Mouse (Mus musculus): ENCODE data around the gene Otulin. TPM values are rescaled to one million over a fixed set of nuclear protein-coding genes. Genes with fewer than 3 reads are reported as not detected.

The Otulin gene
- polyA plus RNA-seq, 1 experiment from 2014 or later = 46.1 TPM

DNA sequence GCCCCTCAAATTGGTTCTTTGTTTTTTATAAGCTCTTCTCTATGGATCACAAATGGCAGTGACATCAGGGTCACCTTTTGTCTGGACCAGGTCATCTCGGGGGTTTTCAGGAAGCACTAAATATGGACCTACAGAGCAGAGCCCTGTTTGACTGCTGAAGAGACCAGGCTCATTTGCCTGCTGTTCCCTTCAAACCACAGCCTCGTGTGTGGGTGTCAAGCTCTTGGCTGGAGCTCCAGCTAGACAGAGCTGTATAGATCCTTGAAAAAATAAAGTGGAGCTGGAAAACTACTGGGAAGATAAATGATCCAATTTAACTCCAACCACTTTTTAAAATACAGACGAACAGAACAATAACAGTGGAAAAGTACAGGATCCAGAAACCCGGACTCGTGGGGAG, 93.7 kb downstream of the Otulin start:
- WGBS = 33% methylated on average over 5 of the region's 5 CpGs
- H3K9ac ChIP-seq (ENCODE audit: low read length) = no peak overlapping the region

DNA sequence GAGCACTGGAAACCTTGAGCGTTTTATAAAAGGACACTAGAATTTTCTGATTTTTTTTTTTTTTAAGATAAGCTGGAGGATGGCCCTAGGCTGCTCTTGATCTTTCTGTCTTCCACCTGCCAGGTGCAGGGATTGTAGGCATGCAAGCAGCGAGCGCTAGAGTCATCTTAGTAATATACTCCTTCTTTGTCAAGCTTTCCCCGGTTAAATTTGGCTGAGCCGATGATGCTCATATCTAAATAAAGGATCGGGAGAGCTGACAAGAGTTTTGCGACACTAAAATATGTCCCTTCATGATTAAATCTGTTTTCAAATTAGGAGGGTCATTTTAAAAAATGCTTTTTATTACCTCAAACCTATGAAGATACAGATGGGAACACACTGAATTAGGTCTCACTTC, 94.3 kb downstream of the Otulin start:
- no peak for ATAC-seq (replicated peaks; ENCODE audit: low FRiP score, low TSS enrichment, low read depth)
- Histone ChIP-seq H3K9me3 (ENCODE audit: control insufficient read depth, low read length) (no peaks in the 10 kb centered on the region), H3K4me1 (replicated peaks; ENCODE audit: control insufficient read depth, insufficient read depth, low read length) (peaks cover 3% of the 10 kb centered on the region; the same call in 1 of the 2 replicates), H3K27me3 (replicated peaks; ENCODE audit: control insufficient read depth, insufficient read depth, low read length) (no peaks in the 10 kb centered on the region), H3K27ac (ENCODE audit: low read depth) (no peak overlapping the region), H3K9ac (ENCODE audit: low read length) (no peak overlapping the region), H3K4me2 (ENCODE audit: low read length) (no peak overlapping the region), H3K4me3 (ENCODE audit: low read depth, low read length) (no peak overlapping the region), H3K36me3 (ENCODE audit: control insufficient read depth, insufficient read depth, low read length) (no peaks in the 10 kb centered on the region)
- 91% methylated on average over 7 of the region's 7 CpGs for WGBS
- DNase-seq (ENCODE audit: low spot score) = no peak

More for the DNA sequence above, 93.7 kb downstream of the Otulin start:
- Histone ChIP-seq H3K9me3 (ENCODE audit: control insufficient read depth, low read length) (no peaks in the 10 kb centered on the region), H3K27ac (ENCODE audit: low read depth) (0 out of 2 replicates have a peak overlapping the region, but pooled peaks have one; percentile 11), H3K27me3 (replicated peaks; ENCODE audit: control insufficient read depth, insufficient read depth, low read length) (no peaks in the 10 kb centered on the region), H3K4me1 (replicated peaks; ENCODE audit: control insufficient read depth, insufficient read depth, low read length) (peaks cover 3% of the 10 kb centered on the region; the same call in 1 of the 2 replicates), H3K4me2 (ENCODE audit: low read length) (no peak overlapping the region), H3K36me3 (ENCODE audit: control insufficient read depth, insufficient read depth, low read length) (no peaks in the 10 kb centered on the region), H3K4me3 (ENCODE audit: low read depth, low read length) (no peak overlapping the region)
- ATAC-seq (replicated peaks; ENCODE audit: low FRiP score, low TSS enrichment, low read depth) (no peak), DNase-seq (ENCODE audit: low spot score) (no peak)

DNA sequence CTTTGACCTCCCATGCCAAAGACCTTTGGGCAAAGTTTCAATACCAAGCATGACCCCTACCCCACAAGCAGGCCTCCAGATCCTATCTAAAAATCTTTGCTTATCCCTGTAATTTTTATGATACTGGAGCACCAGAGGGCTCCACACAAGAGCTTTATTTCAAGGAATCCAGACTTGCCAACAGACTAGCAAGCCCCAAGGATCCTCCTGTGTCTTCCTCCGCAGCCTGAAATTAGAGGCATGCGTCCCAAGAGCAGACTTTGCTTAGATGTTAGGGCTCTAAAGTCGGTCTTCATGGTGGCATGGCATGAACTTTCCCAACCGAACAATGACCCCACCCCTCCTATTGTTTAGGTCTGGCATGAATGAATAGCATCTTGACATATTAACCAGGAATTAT, 94.8 kb downstream of the Otulin start:
- ATAC-seq (replicated peaks; ENCODE audit: low FRiP score, low TSS enrichment, low read depth) = no peak
- WGBS = 87% methylated on average over 4 of the region's 4 CpGs

DNA sequence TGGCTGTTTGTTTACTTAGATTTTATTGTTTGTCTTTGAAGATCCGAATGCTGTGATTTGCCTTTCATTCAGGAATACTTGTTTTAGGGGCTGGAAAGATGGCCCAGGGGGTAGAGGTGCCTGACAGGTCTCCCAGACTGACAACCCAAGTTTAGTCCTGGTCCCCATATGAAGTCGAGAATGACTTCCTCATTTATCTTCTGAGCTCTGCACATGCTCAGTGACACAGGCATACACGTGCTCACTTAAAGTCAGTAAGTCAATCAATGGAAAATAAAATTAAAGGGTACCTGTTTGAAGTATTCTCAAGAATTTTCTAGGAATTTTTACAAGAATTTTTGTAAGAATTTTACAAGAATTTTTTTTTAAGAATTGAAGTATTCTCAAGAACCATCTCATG, 97.5 kb downstream of the Otulin start:
- DNase-seq (ENCODE audit: low spot score) = no peak
- H3K27me3 ChIP-seq (replicated peaks; ENCODE audit: control insufficient read depth, insufficient read depth, low read length) = no peaks in the 10 kb centered on the region
- no peaks in the 10 kb centered on the region; the same call in 1 of the 2 replicates for H3K4me1 ChIP-seq (replicated peaks; ENCODE audit: control insufficient read depth, insufficient read depth, low read length)
- ATAC-seq (replicated peaks; ENCODE audit: low FRiP score, low TSS enrichment, low read depth) = no peak
- 66% methylated on average over 3 of the region's 3 CpGs for WGBS
- H3K9me3 ChIP-seq (ENCODE audit: control insufficient read depth, low read length) = no peaks in the 10 kb centered on the region
- no peak overlapping the region for H3K9ac ChIP-seq (ENCODE audit: low read length)
- no peaks in the 10 kb centered on the region for H3K36me3 ChIP-seq (ENCODE audit: control insufficient read depth, insufficient read depth, low read length)
- H3K4me2 ChIP-seq (ENCODE audit: low read length) = no peak overlapping the region
- H3K27ac ChIP-seq (ENCODE audit: low read depth) = no peak overlapping the region
- H3K4me3 ChIP-seq (ENCODE audit: low read depth, low read length) = no peak overlapping the region

More for the DNA sequence above, 94.8 kb downstream of the Otulin start:
- Histone ChIP-seq H3K4me1 (replicated peaks; ENCODE audit: control insufficient read depth, insufficient read depth, low read length) (peaks cover 3% of the 10 kb centered on the region; the same call in 1 of the 2 replicates), H3K36me3 (ENCODE audit: control insufficient read depth, insufficient read depth, low read length) (no peaks in the 10 kb centered on the region), H3K4me3 (ENCODE audit: low read depth, low read length) (no peak overlapping the region), H3K27ac (ENCODE audit: low read depth) (no peak overlapping the region), H3K9ac (ENCODE audit: low read length) (no peak overlapping the region), H3K9me3 (ENCODE audit: control insufficient read depth, low read length) (no peaks in the 10 kb centered on the region), H3K4me2 (ENCODE audit: low read length) (no peak overlapping the region), H3K27me3 (replicated peaks; ENCODE audit: control insufficient read depth, insufficient read depth, low read length) (no peaks in the 10 kb centered on the region)
- DNase-seq (ENCODE audit: low spot score) = no peak

DNA sequence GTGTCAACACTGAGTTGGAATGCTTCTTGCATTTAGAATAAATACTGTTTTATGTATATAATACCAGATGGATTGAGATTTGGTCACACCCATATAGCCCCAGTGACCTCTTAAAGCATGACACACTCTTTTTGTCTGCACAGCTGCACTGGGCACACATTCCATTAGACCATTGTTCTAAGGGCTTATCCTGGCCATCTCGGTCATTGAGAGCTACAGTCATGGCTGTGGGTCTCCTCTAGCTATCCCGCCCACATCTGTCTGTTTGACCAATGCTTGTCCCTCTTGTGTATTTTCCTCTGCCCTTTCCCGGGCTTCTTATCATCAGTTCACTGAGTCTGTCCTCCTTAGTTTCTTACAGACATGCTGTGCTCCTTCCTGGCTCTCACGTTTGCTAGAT, 100.5 kb downstream of the Otulin start:
- H3K36me3 ChIP-seq (ENCODE audit: control insufficient read depth, insufficient read depth, low read length) = no peaks in the 10 kb centered on the region
- 62% methylated on average over 4 of the region's 4 CpGs for WGBS
- peaks cover 4% of the 10 kb centered on the region; the same call in 1 of the 2 replicates for H3K4me1 ChIP-seq (replicated peaks; ENCODE audit: control insufficient read depth, insufficient read depth, low read length)
- no peak overlapping the region for H3K27ac ChIP-seq (ENCODE audit: low read depth)
- no peaks in the 10 kb centered on the region for H3K9me3 ChIP-seq (ENCODE audit: control insufficient read depth, low read length)
- H3K4me2 ChIP-seq (ENCODE audit: low read length) = no peak overlapping the region
- DNase-seq (ENCODE audit: low spot score) (no peak), ATAC-seq (replicated peaks; ENCODE audit: low FRiP score, low TSS enrichment, low read depth) (no peak)
- H3K27me3 ChIP-seq (replicated peaks; ENCODE audit: control insufficient read depth, insufficient read depth, low read length) = no peaks in the 10 kb centered on the region
- no peak overlapping the region for H3K9ac ChIP-seq (ENCODE audit: low read length)
- H3K4me3 ChIP-seq (ENCODE audit: low read depth, low read length) = no peak overlapping the region

DNA sequence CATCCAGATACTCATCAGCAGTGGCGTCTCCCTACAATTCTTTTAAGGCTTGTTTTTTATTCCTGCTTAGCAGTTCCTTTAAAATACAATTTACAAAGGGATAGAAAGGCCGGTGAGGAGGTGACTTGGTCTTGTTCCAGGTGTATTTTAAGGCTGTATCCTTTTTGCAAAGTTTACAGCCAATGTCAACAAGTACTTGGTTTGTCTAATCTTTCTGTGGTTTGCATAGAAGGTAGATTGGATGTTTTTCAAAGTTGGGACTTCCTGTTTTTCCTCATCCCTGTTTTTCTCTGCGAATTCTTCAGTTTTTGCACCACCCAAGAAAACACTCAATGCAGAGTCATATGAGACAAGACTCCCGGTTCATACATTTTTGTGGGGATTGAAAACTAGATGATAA, 101.6 kb downstream of the Otulin start:
- 66% methylated on average over 4 of the region's 4 CpGs for WGBS
- ATAC-seq (replicated peaks; ENCODE audit: low FRiP score, low TSS enrichment, low read depth) (no peak), DNase-seq (ENCODE audit: low spot score) (no peak)
- Histone ChIP-seq H3K27ac (ENCODE audit: low read depth) (no peak overlapping the region), H3K4me2 (ENCODE audit: low read length) (no peak overlapping the region), H3K9ac (ENCODE audit: low read length) (no peak overlapping the region), H3K36me3 (ENCODE audit: control insufficient read depth, insufficient read depth, low read length) (no peaks in the 10 kb centered on the region), H3K4me3 (ENCODE audit: low read depth, low read length) (no peak overlapping the region), H3K9me3 (ENCODE audit: control insufficient read depth, low read length) (no peaks in the 10 kb centered on the region), H3K27me3 (replicated peaks; ENCODE audit: control insufficient read depth, insufficient read depth, low read length) (no peaks in the 10 kb centered on the region), H3K4me1 (replicated peaks; ENCODE audit: control insufficient read depth, insufficient read depth, low read length) (peaks cover 4% of the 10 kb centered on the region; the same call in 1 of the 2 replicates)

DNA sequence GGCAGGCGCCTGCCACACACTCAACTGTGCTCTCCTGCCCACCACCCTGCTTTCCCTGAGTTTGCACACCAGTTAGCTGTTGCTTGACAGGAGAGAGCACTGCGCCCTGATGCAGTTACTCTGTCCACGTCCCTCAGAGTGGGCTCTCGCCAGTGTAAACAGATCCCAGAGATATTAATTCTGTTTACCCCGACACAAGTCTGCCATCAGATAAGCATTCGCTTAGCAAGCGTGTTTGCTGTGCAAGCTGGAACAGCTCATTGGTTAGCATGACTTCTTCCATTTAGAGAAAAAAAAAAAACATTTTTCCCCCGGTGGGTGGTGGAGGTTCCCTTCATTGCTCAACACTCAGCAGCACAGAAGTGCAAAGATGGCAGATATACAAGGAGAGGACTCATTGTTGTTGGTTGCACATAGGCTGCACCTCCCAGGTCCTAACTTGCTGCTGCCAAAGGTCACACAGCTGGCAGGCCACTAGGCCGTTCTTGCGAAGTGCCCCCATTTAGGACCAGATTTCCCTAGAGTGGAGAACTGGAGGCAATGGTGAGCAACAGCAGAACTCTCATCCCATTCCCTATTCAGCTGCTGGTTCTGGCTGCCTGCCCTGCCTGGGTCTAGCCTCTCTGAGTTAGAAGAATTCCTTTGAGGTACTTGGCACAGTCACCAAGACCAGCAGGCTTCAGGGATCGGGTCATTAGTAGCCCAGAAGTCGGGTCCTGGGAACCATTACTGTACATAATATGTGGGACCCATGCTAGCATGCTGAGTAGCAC, 105.1 kb downstream of the Otulin start:
- H3K4me1 ChIP-seq (replicated peaks; ENCODE audit: control insufficient read depth, insufficient read depth, low read length) = peaks cover 4% of the 10 kb centered on the region; the same call in 1 of the 2 replicates
- H3K9me3 ChIP-seq (ENCODE audit: control insufficient read depth, low read length) = no peaks in the 10 kb centered on the region
- no peak overlapping the region for H3K4me3 ChIP-seq (ENCODE audit: low read depth, low read length)
- DNase-seq (ENCODE audit: low spot score) = no peak
- 40% methylated on average over 12 of the region's 12 CpGs for WGBS
- H3K36me3 ChIP-seq (ENCODE audit: control insufficient read depth, insufficient read depth, low read length) = no peaks in the 10 kb centered on the region
- H3K4me2 ChIP-seq (ENCODE audit: low read length) = no peak overlapping the region
- no peak for ATAC-seq (replicated peaks; ENCODE audit: low FRiP score, low TSS enrichment, low read depth)
- no peaks in the 10 kb centered on the region for H3K27me3 ChIP-seq (replicated peaks; ENCODE audit: control insufficient read depth, insufficient read depth, low read length)
- no peak overlapping the region for H3K9ac ChIP-seq (ENCODE audit: low read length)
- H3K27ac ChIP-seq (ENCODE audit: low read depth) = no peak overlapping the region

DNA sequence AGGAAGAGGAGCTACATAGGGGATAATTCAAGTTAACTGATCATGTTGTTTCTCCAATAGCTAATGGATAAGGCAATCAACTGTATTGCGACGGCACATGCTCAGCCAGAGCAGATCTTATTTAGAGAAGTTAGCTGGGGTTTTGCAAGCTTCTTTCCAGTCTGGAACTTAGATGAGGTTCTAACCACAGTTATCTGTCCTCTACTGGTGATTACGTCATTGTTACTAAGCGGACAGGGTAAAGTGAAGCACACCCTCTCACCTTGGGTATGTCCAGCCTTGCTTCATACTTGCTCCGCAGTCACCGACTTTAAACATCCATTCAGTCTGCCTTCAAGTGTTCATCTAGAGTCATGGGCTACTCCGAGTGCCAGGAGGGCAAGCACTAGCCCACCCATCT, 110.6 kb downstream of the Otulin start:
- DNase-seq (ENCODE audit: low spot score) (no peak), ATAC-seq (replicated peaks; ENCODE audit: low FRiP score, low TSS enrichment, low read depth) (no peak)
- Histone ChIP-seq H3K4me2 (ENCODE audit: low read length) (no peak overlapping the region), H3K36me3 (ENCODE audit: control insufficient read depth, insufficient read depth, low read length) (no peaks in the 10 kb centered on the region), H3K9me3 (ENCODE audit: control insufficient read depth, low read length) (no peaks in the 10 kb centered on the region), H3K4me1 (replicated peaks; ENCODE audit: control insufficient read depth, insufficient read depth, low read length) (no peaks in the 10 kb centered on the region), H3K9ac (ENCODE audit: low read length) (no peak overlapping the region), H3K27ac (ENCODE audit: low read depth) (no peak overlapping the region), H3K4me3 (ENCODE audit: low read depth, low read length) (no peak overlapping the region), H3K27me3 (replicated peaks; ENCODE audit: control insufficient read depth, insufficient read depth, low read length) (no peaks in the 10 kb centered on the region)
- WGBS = 93% methylated on average over 7 of the region's 7 CpGs

DNA sequence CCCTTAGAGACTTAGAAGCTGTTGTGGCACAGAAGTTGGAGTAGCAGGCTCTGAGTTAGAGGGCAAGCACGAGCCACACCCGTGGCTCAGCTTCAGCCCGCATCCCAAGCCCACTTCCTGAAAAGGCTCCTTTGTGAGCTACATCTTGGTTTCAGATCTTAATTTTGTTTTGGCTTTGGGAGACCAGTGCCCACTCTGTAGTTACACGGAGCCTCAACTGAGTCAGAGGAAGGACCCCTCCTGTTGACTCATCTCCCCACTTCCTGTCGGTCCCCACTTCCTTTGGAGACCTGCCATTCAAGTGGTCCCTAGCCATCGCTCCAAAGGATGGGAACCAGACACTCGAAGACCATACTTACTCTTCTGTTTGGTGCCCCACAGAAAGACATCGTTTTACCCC, 112.5 kb downstream of the Otulin start:
- DNase-seq (ENCODE audit: low spot score) = no peak
- Histone ChIP-seq H3K4me1 (replicated peaks; ENCODE audit: control insufficient read depth, insufficient read depth, low read length) (no peaks in the 10 kb centered on the region), H3K27ac (ENCODE audit: low read depth) (no peak overlapping the region), H3K4me3 (ENCODE audit: low read depth, low read length) (no peak overlapping the region), H3K9ac (ENCODE audit: low read length) (no peak overlapping the region), H3K36me3 (ENCODE audit: control insufficient read depth, insufficient read depth, low read length) (no peaks in the 10 kb centered on the region), H3K27me3 (replicated peaks; ENCODE audit: control insufficient read depth, insufficient read depth, low read length) (no peaks in the 10 kb centered on the region), H3K9me3 (ENCODE audit: control insufficient read depth, low read length) (no peaks in the 10 kb centered on the region), H3K4me2 (ENCODE audit: low read length) (no peak overlapping the region)
- ATAC-seq (replicated peaks; ENCODE audit: low FRiP score, low TSS enrichment, low read depth) = no peak
- 85% methylated on average over 8 of the region's 8 CpGs for WGBS

All from intestine, embryonic 14.5 days (tissue).